Mouse (Mus musculus) kidney, adult 18-20 months (tissue): Measurements from ENCODE around the gene Sohlh2.

Experiments
- DNase-seq: peaks from one replicate; pipeline ENCODE4 v3.0.0; 2021

The Sohlh2 gene

GRCm38 (mm10) chr3:55212254-55212653 lies 30.4 kb downstream of the Sohlh2 start:
- DNase-seq: no peak

DNA sequence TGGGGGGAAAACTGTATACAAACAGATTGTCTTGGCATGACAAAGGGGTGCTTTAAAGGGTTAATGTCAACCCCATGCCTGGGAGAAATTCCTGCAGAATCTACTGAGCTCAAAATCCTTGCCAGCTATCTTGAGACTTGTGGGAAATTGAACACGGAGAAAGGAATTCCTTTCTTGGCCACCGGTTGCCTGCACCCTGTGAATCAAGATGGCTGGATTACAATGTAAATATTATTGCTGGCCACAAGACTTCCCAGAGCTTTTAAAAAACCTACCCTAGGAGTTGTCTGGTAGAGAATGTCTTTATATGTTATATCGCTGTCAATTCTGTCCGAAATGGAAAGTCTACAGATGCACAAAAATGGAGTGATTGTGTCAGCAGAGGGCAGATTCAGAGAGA lies 32.0 kb downstream of the Sohlh2 start:
- no peak for DNase-seq

GRCm38 (mm10) chr3:55214413-55214812 lies 32.6 kb downstream of the Sohlh2 start:
- DNase-seq: no peak

- no peak for DNase-seq
These were observed 40.7 kb downstream of the Sohlh2 start for GRCm38 (mm10) chr3:55222502-55222901.

DNA sequence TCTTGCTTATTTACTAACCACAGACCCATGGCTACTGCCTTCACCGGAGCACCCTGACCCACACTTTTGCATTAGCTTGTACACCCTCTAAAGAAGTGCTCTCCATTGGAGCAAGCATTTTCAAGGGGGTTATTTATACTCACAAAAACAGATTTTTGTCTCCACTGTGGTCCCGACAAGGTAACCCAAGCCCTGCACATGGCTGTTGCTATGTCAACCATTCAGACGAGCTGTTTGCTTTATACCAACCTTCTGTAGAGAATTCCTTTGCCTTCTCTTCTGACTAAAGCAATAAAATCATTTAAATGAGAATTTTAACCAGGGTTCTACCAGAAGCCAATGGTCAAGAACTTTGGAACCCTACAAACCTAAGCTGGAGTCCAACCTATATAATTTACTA lies 42.0 kb downstream of the Sohlh2 start:
- no peak for DNase-seq

- DNase-seq: no peak
These were observed 44.8 kb downstream of the Sohlh2 start for GRCm38 (mm10) chr3:55226501-55227213.

- no peak for DNase-seq
These were observed 45.4 kb downstream of the Sohlh2 start for GRCm38 (mm10) chr3:55227214-55227581.

DNA sequence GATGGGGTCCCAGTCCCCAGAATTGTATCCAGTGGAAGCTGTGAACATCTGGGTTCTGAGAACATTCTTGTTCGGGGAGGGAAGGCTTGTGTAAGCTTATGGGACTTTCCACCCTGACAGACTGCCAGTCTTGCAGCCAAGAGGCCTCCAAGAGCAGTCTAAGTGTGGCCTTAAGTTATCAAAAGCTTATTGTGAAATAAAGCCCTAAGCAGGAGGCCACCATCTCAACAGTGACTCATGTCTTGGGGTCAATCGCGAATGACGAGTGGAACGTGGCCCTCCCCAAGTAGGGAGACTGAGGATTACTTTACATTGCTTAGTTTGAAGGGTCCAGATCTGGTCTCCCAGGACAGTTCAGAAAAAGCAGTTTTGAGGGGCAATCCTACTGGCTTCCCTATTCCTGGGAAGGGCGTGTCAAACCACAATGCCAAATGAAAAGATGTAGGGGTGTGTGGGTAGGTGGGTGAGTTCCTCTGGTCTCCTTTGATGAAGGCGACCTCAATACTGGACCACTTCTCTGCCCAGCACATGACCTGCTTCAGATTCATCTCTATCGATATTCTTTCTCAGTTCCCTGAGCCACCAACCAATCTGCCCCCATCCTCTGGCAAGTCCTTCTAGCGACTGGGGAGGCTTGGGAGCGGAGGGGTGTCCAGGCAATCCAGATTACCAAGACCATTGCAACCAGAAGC lies 60.0 kb downstream of the Sohlh2 start, which contains the start of gene Dclk1:
TSS of gene Dclk1 (plus strand) at position 635 of the 692 bp plus-strand sequence.
- DNase-seq: no peak

DNA sequence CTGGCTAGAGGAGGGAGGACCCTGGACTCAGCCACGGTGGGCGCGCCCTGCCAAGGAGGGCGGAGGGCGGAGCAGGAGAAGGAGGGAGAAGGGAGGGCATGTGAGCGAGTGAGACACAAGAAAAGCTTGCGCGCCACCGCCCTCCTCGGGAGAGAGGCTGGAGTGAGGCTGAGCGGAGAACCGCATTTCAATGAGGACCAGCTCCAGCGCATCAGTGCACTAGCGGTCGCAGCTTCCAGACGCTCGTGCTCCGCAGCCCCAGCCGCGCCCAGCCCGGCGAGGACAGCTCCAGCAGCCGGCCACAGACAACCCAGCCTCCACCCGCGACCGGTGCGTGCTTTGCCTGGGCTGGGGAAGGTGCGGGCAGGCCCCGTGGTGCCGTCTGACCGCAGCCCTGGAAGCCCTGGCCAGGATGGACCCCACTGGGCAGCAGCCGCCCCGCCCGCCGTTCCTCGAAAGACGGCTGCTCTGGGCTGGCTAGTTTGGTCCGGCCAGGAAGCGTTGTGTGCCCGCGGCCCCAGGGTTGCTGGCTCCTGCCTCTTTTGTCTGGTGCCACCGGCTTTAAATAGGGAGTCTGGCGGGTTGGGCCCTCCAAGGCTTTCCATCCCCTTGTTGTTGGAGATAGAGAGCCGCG lies 60.7 kb downstream of the Sohlh2 start:
- peak; percentile 9 for DNase-seq

DNA sequence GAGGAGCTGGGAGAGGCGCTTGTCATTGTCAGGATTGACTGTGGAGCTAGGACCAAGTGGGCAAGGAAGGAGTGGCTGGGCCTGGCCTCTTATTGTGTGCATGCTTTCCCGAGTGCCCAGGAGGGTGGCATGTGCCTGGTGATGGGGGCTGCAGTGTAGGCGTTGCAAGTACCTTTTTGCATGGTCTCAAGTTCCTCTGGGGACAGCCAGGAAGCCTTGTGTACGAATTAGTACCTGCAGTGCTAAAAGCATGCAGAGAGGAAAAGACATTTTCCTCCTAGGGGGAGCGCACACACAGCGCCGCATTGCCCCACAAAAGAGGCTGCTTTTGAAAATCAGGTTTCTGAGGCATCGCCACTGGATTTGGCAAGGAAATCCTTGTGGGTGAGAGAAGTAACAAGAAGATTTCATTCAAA lies 61.2 kb downstream of the Sohlh2 start:
- no peak for DNase-seq

GRCm38 (mm10) chr3:55244087-55244486 lies 62.3 kb downstream of the Sohlh2 start:
- DNase-seq: no peak

- DNase-seq: no peak
These were observed 64.9 kb downstream of the Sohlh2 start for GRCm38 (mm10) chr3:55246618-55247272.

GRCm38 (mm10) chr3:55248048-55248447 lies 66.2 kb downstream of the Sohlh2 start:
- DNase-seq: no peak

DNA sequence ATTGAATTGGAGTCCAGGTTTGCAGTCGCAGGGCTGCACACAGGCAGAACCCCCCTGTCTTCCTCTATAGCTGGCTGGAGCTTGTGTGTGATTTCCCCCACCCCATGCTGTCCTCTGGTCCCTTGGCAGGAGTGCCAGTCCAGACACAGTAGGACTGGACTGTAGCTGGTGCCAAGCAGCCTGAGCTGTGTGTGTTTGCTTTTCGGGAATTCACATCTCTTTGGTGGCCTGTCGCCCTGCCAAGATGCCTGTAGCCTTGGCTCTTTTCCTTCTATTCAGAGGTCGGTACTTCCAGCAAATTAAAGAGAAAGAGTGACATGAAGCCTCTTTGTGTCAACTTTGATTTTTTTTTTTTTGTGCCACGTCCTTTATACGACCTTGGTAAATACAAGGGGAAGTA lies 66.7 kb downstream of the Sohlh2 start:
- no peak for DNase-seq

DNA sequence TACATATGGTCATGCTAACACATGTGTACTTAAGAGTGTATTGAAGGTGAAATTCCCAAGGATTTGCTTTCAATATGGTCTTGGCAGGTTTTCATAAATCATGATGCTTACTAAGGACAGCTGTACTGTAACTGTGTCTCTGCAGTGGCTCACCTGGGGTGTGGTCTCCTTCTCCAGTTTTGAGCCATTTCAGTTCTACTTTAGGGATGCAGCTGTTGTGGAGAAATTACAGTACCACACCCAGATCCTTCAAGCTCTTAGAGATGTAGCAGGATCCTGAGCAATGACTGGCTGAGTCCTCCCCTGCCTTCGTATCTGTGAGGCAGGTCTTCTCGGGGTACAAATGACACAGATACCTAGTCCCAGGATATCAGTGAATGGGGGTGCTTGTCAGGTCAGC lies 68.8 kb downstream of the Sohlh2 start:
- no peak for DNase-seq
